Mouse (Mus musculus) c-Kit-positive CD71-negative TER-119-negative erythroid progenitor cells, embryonic 14.5 days (primary cell): ENCODE measurements at regions not wholly inside any gene's neighbourhood (a gene's known extent, or its start where the extent isn't known, plus 50 kb on each side); places are given as distances from the start of the nearest gene placed in this dataset.

Experiments used
- DNase-seq: peaks from one replicate; pipeline ENCODE4 v3.0.0-alpha.2; 2013; ENCODE audit warnings: low read depth

GRCm38 (mm10) chr12:112378482-112379243 lies 110.6 kb upstream of the A530016L24Rik start:
- no peak for DNase-seq

GRCm38 (mm10) chr12:112387836-112388235 lies 101.4 kb upstream of the A530016L24Rik start:
- no peak for DNase-seq

GRCm38 (mm10) chr12:112395909-112396308 lies 93.3 kb upstream of the A530016L24Rik start:
- DNase-seq, result no peak

- no peak for DNase-seq
Observed at GRCm38 (mm10) chr12:112403688-112404240, 85.5 kb upstream of the A530016L24Rik start.

- no peak for DNase-seq
Observed at GRCm38 (mm10) chr12:112404338-112404737, 84.9 kb upstream of the A530016L24Rik start.

GRCm38 (mm10) chr12:112405781-112406213 lies 83.5 kb upstream of the A530016L24Rik start:
- no peak for DNase-seq

- no peak for DNase-seq
Observed at GRCm38 (mm10) chr12:112411612-112412350, 77.5 kb upstream of the A530016L24Rik start.

GRCm38 (mm10) chr12:112412351-112412697 lies 76.9 kb upstream of the A530016L24Rik start:
- no peak for DNase-seq

GRCm38 (mm10) chr12:112415926-112416473 lies 73.2 kb upstream of the A530016L24Rik start:
- DNase-seq, result no peak

- DNase-seq, result no peak
Observed at GRCm38 (mm10) chr12:112416537-112416936, 72.7 kb upstream of the A530016L24Rik start.

GRCm38 (mm10) chr12:112418636-112419035 lies 70.6 kb upstream of the A530016L24Rik start:
- no peak for DNase-seq

GRCm38 (mm10) chr12:112422177-112422576 lies 67.1 kb upstream of the A530016L24Rik start:
- DNase-seq, result no peak

- no peak for DNase-seq
Observed at GRCm38 (mm10) chr12:112424150-112424549, 65.1 kb upstream of the A530016L24Rik start.

- no peak for DNase-seq
Observed at GRCm38 (mm10) chr12:112426681-112427080, 62.6 kb upstream of the A530016L24Rik start.

- DNase-seq, result no peak
Observed at GRCm38 (mm10) chr12:112430104-112430846, 59.0 kb upstream of the A530016L24Rik start.

- DNase-seq, result no peak
Observed at GRCm38 (mm10) chr12:112433315-112433714, 55.9 kb upstream of the A530016L24Rik start.

- DNase-seq, result no peak
Observed at GRCm38 (mm10) chr12:112434673-112435294, 54.5 kb upstream of the A530016L24Rik start.

GRCm38 (mm10) chr12:112435295-112436110 lies 53.7 kb upstream of the A530016L24Rik start:
- no peak for DNase-seq

- no peak for DNase-seq
Observed at GRCm38 (mm10) chr12:112437046-112437445, 52.2 kb upstream of the A530016L24Rik start.

- DNase-seq, result no peak
Observed at GRCm38 (mm10) chr12:112438206-112438605, 51.0 kb upstream of the A530016L24Rik start.
